Mouse (Mus musculus) left cerebral cortex, adult 8-10 months (tissue): ENCODE measurements around the gene Ankzf1. TPM values are rescaled to one million over a fixed set of nuclear protein-coding genes. Genes with fewer than 3 reads are reported as not detected.
A peak's percentile ranks its signal among the peaks of the same experiment; 100 is the strongest.

Source experiments
- DNase-seq, 2 experiments: peaks; one replicate each; pipeline ENCODE4 v3.0.0; 2022; ENCODE audit warnings: low spot score in 2 of 2
- total RNA-seq, 4 experiments: library from RNA; stranded (reverse); gene quantifications; 2 replicates each; pipeline ENCODE4 v1.2.4; 2022

The Ankzf1 gene
- total RNA-seq, 4 experiments from 2014 or later = 20.3 to 26.4 (median 26.0) TPM

- DNase-seq = no peak
These were observed 4.0 kb upstream of the Ankzf1 start for GRCm38 (mm10) chr1:75187914-75188483.

- DNase-seq = no peak
These were observed 1.4 kb upstream of the Ankzf1 start for GRCm38 (mm10) chr1:75190577-75190976.

GRCm38 (mm10) chr1:75191258-75191621 is 711 bp upstream of the Ankzf1 start:
- DNase-seq = no peak

GRCm38 (mm10) chr1:75192452-75192851 is 501 bp downstream of the Ankzf1 start:
- no peak for DNase-seq

DNA sequence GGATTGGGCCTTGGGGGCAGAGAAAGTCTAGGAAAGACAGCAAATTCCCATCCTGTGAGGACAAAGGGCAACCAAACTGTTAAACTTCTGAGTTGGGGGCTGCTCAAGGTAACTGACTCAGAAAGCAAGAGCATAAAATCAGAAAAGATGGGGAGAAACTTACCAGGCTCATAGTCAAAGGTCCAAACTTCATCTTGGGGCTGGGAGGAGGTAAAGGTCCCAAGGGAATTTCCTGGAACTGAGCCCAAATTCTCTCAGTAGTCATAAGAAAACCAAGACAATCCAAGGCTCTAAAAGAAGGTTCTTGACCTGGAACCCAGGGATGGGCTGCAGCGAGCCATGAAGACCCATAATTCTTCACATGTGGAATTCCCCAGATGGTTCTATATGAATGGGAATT is 9.3 kb downstream of the Ankzf1 start:
- no peak for DNase-seq

GRCm38 (mm10) chr1:75208967-75209678 is 17.2 kb downstream of the Ankzf1 start:
- DNase-seq = no peak

GRCm38 (mm10) chr1:75210136-75211087 is 18.5 kb downstream of the Ankzf1 start, which contains the start of the genes Glb1l and Stk16:
Glb1l (minus strand) TSS chr1:75210813.
Stk16 (plus strand) TSS chr1:75210838.
- DNase-seq = peak; percentile 94 to 95

DNA sequence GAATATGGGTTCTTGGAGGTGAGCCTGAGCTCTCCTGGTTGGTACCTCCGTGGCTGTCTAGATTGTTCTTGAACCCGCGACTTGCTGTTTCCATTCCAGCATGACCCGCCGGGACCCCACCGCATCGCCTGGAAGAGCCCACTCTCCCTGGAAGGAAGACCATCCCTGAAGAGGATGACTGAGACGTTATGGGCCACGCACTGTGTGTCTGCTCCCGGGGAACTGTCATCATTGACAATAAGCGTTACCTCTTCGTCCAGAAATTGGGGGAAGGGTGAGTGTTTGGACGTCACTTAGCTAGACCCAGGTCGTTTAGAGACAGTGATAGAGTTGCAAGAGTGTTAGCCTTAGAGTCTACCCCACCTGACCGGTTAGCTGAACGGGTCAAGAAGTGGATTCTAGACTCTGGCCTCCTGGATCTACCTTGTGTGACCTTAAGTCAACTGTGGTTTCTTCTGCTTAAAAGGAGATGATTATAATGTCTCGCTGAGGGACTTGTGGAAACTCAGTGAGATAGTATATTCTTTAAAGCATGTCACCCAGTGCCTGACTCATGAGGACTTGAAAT is 19.3 kb downstream of the Ankzf1 start:
- no peak for DNase-seq

DNA sequence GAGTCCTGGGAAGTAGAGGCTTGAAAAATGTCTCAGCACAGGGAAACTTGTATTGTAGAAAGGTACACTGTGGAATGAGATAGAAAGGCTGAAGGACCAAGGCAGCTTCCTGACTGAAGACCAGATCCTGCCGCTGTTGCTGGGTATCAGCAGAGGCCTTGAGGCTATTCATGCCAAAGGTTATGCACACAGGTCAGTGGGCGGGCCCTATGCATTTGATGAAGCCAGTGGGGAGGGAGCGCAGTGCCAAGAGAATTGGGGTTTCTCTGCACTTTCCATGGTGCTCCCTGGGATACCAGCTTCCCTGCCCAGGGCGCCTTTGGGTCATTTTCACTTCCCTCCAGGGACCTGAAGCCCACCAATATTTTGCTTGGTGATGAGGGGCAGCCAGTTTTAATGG is 20.6 kb downstream of the Ankzf1 start:
- no peak for DNase-seq

- no peak for DNase-seq
These were observed 21.1 kb downstream of the Ankzf1 start for GRCm38 (mm10) chr1:75213096-75213495.

DNA sequence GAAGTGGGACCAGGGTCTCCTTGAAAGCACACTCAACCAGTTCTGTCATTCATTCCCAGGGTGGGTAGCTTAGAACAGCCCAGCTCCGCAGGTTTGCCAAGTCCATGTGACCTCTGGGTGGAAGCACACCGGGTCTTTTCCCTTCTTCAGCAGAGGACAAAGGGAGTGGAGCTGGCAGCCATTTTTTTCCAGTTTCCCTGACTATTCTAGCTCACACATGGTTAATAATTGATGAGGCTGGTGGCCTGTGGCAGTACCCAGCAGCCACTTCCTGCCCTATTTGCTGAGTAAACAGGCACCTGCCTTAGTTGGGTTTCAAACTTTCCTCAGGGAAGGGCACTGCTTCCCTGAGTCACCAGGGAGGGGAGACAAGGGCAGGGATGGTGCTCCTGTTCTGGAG is 22.5 kb downstream of the Ankzf1 start:
- no peak for DNase-seq

DNA sequence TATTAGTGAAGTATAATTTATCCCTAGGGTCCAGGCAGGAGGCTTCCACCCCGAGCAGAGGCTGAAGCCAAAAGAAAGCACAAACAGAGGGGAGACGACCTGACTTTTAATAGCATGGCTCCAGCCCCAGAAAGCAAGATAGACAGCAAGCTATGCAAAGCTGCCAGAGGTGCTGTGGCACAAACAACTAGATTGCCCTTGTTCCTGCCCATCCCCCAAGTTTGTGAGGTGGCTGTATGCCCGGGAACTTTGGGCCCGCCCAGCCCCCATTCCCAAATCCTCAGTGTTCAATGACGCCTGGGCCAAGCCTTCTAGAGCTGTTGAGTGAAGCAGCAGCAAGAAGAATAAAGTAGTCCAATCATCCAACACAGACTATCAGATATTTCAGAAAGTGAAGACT is 22.9 kb downstream of the Ankzf1 start:
- peak in 1 of 2 experiments; percentile 67 for DNase-seq

DNA sequence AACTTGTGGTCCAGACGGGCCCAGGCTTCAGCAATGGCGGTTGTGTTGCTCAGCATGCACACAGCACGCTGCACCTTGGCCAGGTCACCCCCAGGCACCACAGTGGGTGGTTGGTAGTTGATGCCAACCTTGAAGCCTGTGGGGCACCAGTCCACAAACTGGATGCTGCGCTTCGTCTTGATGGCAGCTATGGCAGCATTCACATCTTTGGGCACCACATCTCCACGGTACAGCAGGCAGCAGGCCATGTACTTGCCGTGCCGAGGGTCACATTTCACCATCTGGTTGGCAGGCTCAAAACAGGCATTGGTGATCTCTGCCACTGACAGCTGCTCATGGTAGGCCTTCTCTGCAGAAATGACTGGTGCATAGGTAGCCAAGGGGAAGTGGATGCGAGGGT is 23.8 kb downstream of the Ankzf1 start:
- DNase-seq = no peak

DNA sequence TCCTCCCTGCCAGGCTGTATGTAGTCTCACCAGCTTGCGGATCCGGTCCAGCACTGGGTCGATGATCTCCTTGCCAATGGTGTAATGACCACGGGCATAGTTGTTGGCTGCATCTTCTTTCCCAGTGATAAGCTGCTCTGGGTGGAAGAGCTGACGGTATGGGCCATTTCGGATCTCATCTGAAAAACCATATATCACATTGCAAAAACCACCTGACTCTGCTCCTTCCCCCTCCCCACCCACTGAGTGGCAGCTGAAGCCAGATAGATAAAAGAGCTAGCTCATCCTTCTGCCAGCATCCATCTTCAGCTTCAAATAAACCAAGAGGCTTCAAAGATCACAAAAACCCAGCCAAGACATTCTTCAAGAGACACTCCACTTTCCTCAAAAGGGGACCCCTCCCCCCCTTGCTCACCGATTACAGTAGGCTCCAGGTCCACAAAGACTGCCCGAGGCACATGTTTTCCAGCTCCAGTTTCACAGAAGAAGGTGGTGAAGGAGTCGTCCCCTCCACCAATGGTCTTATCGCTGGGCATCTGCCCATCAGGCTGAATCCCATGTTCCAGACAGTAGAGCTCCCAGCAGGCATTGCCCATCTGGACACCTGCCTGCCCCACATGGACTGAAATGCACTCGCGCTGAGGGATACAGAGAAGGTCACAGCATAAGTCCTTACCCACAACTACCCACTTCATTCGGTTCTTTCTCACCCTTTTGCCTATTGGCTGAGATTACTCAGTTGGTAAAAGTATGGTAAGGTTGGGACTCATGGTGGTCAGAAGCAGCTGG is 25.0 kb downstream of the Ankzf1 start:
- DNase-seq = no peak

DNA sequence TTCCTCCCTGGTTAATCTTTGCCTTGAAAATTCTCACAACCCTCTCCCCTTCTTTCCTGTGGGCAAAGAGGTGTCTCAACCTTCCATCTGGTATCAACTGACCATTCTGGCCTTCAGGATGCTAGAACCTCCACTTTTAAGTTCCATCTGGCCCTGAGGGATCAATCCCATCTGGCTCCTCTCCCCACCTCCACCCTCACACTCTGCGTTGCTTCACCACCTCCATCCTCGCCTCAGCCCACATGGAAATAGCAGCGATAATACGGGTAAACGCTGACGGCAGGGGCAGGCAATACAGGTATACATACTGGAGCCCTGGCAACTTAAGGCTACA is 25.9 kb downstream of the Ankzf1 start:
- DNase-seq = no peak

- DNase-seq = peak; percentile 50 to 89
These were observed 26.5 kb downstream of the Ankzf1 start for GRCm38 (mm10) chr1:75218227-75219001.

DNA sequence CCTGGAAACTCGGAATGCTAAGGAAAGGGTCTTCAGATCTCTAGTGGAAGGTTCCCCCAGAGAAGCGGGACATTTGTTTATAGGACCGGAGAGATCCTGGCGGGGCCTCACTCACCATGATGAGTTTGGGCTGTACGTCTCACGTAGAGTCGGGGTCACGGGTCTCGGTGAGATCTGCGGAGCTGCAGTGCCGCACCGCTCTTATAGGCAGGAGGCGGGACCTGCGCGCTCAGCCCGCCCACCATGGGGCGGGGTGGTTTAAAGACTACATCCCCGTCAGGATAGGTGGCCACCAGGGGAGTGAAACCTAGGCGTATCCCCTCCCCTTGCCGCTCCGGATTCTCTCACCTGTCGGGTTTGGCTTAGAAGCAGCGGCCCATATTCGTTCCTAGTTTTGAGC is 27.1 kb downstream of the Ankzf1 start:
- peak; percentile 92 to 93 for DNase-seq

- no peak for DNase-seq
These were observed 27.6 kb downstream of the Ankzf1 start, which contains the start of gene Tuba4a for GRCm38 (mm10) chr1:75219531-75219930. Tuba4a (minus strand) TSS chr1:75219865.

DNA sequence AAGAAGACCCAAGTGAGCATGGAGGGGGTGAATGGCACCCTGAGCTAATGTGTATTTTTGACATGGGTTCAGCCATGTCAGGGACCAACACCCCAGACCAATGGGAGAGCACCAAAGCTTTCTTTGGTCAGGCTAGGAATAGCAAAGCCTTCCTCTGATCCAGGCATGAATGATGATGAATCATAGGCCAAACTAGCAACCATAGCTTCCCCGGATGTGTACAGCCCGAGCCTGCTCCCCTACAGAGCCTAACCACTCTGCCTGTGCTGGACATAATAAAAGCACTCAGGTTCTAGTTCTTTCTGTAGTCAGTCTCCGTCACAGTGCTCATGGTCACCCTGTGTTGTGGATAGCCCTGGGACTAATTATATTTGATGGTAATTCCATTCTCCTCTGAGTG is 29.6 kb downstream of the Ankzf1 start:
- no peak for DNase-seq

DNA sequence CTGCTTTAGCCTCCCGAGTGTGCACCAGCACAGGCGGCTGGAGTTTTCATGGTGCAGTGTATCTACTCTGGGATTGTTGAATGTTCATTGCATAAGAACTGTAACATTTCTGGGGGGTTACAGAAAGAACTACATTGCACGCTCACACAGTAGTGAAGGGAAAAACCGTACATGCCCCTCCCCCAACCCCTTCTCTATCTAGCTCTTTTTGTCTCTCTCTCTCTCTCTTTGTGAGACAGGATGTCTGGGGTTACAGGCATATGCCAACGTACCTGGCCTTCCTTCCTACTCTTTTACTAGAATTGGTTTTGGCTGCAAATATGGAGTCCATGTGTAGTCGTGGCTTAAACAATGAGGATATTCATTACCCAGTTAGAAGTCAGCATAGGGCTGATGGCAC is 31.0 kb downstream of the Ankzf1 start:
- no peak for DNase-seq
